Mouse (Mus musculus) bone marrow macrophage, adult 2 months (primary cell): ENCODE results near the gene Foxn3.

Experiments
- CTCF ChIP-seq: IDR thresholded peaks from 2 replicates; pipeline ENCODE4 v1.5.1; 2012; ENCODE audit warnings: low read depth, mild to moderate bottlenecking, low read length, moderate library complexity
- POLR2A ChIP-seq: IDR thresholded peaks from 2 replicates; pipeline ENCODE4 v1.6.1; 2012; ENCODE audit warnings: mild to moderate bottlenecking, low read depth, low read length, borderline replicate concordance

GRCm38 (mm10) chr12:99498978-99499694 is 64.2 kb downstream of the Foxn3 start:
- no peak for TF ChIP-seq CTCF
- TF ChIP-seq POLR2A, result no peak
